Mouse (Mus musculus): ENCODE measurements around the gene Depp1.
A peak's percentile ranks its signal among the peaks of the same experiment; 100 is the strongest.

- peak; percentile 39; the same call in 1 of the 2 replicates for TF ChIP-seq CTCF (IDR thresholded peaks at IDR 0.05; ENCODE audit: control insufficient read depth, insufficient read depth, insufficient replicate concordance, low read depth, low read length)
- TF ChIP-seq POLR2A (IDR thresholded peaks at IDR 0.05; ENCODE audit: control insufficient read depth, low read depth, low read length), result no peak
These were observed 47.0 kb downstream of the Depp1 start for GRCm38 (mm10) chr6:116697413-116697812.

Data from testis, adult 2 months (tissue).